Mouse (Mus musculus) hindbrain, embryonic 13.5 days (tissue): Measurements from ENCODE around the gene Miga1. TPM values are rescaled to one million over a fixed set of nuclear protein-coding genes. Genes with fewer than 3 reads are reported as not detected.

Source experiments
- ATAC-seq: fragments of 200-750 bp; cut with Nextera tagmentation; 2 replicates; pipeline ENCODE4 v1.8.0; 2017; ENCODE audit warnings: moderate TSS enrichment; ENCODE audit not compliant: low FRiP score
- H3K27ac ChIP-seq: fragments of 300-500 bp; sonication (generic); 2 replicates; pipeline ENCODE4 v1.5.1; 2015; ENCODE audit warnings: inconsistent platforms, mild to moderate bottlenecking, moderate library complexity
- H3K27me3 ChIP-seq: fragments of 300-500 bp; sonication (generic); 2 replicates; pipeline ENCODE4 v1.6.1; 2015; ENCODE audit warnings: mild to moderate bottlenecking, inconsistent platforms
- H3K36me3 ChIP-seq: fragments of 300-500 bp; sonication (generic); 2 replicates; pipeline ENCODE4 v1.6.1; 2015; ENCODE audit warnings: mild to moderate bottlenecking, inconsistent platforms
- H3K4me1 ChIP-seq: fragments of 300-500 bp; sonication (generic); replicated peaks from 2 replicates; pipeline ENCODE4 v1.6.1; 2015; ENCODE audit warnings: inconsistent platforms
- H3K4me2 ChIP-seq: fragments of 300-500 bp; sonication (generic); 2 replicates; pipeline ENCODE4 v1.6.1; 2015; ENCODE audit warnings: inconsistent platforms, mild to moderate bottlenecking, moderate library complexity
- H3K4me3 ChIP-seq: fragments of 300-500 bp; sonication (generic); 2 replicates; pipeline ENCODE4 v1.5.1; 2015; ENCODE audit warnings: mild to moderate bottlenecking, inconsistent platforms
- H3K9ac ChIP-seq: fragments of 300-500 bp; sonication (generic); 2 replicates; pipeline ENCODE4 v1.6.1; 2015; ENCODE audit warnings: mild to moderate bottlenecking, inconsistent platforms
- H3K9me3 ChIP-seq: fragments of 300-500 bp; sonication (generic); 2 replicates; pipeline ENCODE4 v1.6.1; 2016; ENCODE audit warnings: inconsistent platforms
- WGBS: fragments of 180-500 bp; shearing (Covaris S2); methylation state at CpG from one replicate; pipeline ENCODE4 v1.1.7; 2015; 5-methylcytosine and 5-hydroxymethylcytosine counted together
- polyA plus RNA-seq: library from polyadenylated mRNA; unstranded; fragments of >200 nt; fragmentation: Nextera tagmentation; extraction: Ambion mirVana; gene quantifications from 2 replicates; pipeline ENCODE4 v1.2.1, GENCODE M21; 2015

Gene Miga1
- polyA plus RNA-seq, 1 experiment from 2014 or later = 18.9 TPM

DNA sequence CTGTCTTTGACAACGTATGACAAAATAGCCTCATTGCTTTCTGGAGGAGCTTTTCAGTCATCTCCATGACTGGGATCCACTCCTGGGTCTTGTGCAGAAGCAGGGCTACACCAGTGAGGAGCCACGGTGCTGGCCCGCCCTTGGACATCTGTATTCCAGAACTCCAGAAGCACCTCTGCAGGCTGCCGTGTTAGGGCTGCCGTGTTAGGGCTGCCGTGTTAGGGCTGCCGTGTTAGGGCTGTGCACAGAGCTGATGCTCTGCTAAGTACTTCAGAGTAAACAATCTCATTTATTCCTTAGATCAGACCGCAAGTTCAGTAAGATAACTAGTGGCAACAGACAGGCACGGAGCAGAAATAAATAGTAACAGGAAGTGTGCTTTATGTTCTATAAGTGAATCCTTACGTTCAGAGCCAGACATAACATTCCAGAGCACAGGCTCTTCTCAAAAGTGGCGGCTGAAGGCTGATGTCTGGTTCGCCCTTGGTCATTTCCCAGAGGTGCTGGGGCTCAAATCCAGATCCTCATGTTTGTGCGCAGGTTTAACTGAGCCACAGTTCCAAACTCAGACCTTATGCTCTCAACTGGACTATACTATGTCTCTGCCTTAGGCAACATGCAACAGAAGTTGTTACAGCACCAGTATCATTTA, 46.6 kb downstream of the Miga1 start:
- H3K4me3 ChIP-seq = no peak overlapping the region

DNA sequence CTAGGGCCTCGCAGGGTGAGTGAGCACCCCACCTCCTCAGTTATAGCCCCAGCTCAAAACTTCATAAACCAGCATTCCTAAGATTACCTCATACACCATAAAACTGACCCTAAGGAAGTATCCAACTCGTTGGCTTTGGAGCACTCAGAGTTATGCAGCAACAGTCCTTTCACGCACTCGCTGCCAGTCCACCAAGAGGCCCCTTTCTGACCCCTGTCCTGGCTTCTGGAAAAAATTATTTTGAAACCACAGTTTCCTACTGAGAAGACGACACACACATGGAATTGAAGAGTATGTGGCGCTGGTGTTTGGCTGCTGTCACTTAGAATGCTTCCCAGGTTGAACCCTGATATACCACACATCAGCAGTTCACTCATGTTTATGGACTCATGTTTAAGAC, 48.3 kb downstream of the Miga1 start:
- Histone ChIP-seq H3K27ac (no peak overlapping the region), H3K4me1 (no peaks in the 10 kb centered on the region), H3K4me2 (no peak overlapping the region), H3K9me3 (no peaks in the 10 kb centered on the region), H3K36me3 (peaks cover 84% of the 10 kb centered on the region), H3K27me3 (no peaks in the 10 kb centered on the region), H3K4me3 (no peak overlapping the region), H3K9ac (no peak overlapping the region)
- 88% methylated on average over 6 of the region's 6 CpGs for WGBS
- no peak for ATAC-seq

More for the DNA sequence above, 46.6 kb downstream of the Miga1 start:
- WGBS = 86% methylated on average over 13 of the region's 13 CpGs
- H3K4me2 ChIP-seq = no peak overlapping the region
- H3K9ac ChIP-seq = no peak overlapping the region
- no peaks in the 10 kb centered on the region for H3K4me1 ChIP-seq
- H3K27me3 ChIP-seq = no peaks in the 10 kb centered on the region
- H3K36me3 ChIP-seq = peaks cover 76% of the 10 kb centered on the region
- no peaks in the 10 kb centered on the region for H3K9me3 ChIP-seq
- no peak for ATAC-seq
- no peak overlapping the region for H3K27ac ChIP-seq

DNA sequence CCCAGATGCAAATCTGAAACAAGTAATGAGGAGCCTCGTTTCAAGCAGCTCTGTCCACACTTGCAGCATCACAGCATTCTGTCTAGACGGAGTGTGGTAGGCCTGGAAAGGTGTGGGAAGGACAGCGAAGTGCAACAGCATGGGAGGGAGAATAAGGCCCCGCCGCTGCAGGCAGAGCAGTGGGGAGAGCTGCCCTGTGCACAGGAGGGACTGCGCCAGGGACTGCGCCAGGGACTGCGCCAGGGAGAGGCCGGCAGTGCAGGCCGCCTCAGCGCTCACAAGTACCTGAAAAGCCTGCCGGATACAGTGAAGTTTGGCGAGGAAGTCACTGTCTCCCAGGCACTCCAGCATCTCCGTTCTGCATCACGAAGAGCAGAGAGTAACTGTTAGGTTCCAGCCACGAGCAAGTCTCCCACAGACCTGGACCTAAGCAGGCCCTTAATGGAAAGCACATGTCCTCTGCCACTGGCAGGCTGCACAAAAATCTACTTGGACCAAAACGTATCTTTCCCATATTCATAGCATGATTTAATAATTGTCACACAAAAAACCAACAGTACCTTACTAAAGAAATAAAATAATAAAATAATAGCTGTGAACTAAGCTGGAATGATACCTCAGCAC, 49.9 kb downstream of the Miga1 start:
- WGBS = 90% methylated on average over 17 of the region's 17 CpGs
- no peak for ATAC-seq
- Histone ChIP-seq H3K9ac (no peak overlapping the region), H3K4me2 (no peak overlapping the region), H3K27ac (no peak overlapping the region), H3K36me3 (peaks cover 80% of the 10 kb centered on the region), H3K27me3 (no peaks in the 10 kb centered on the region), H3K9me3 (no peaks in the 10 kb centered on the region), H3K4me1 (no peaks in the 10 kb centered on the region), H3K4me3 (no peak overlapping the region)

DNA sequence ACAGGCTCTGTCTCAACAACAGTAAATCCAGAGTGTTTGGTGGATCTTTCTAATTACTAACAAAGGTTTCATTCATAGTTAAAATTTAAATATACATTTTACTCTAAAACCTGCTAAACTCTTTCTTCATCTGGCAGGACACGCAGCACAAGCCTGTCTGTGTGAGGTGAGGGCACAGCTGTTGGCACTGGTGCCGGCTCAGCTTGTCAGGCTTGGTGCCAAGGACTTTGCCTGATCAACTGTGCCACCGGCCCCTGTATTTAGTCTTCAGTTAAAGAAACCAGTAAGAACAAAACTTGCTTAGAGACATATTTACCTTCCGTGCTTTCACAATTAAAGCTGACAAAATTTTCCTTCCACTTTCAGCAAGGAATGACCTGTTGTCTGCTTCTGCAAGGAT, 51.5 kb downstream of the Miga1 start:
- no peak for ATAC-seq
- Histone ChIP-seq H3K9me3 (no peaks in the 10 kb centered on the region), H3K27me3 (no peaks in the 10 kb centered on the region), H3K9ac (no peak overlapping the region), H3K4me1 (no peaks in the 10 kb centered on the region), H3K36me3 (peaks cover 83% of the 10 kb centered on the region), H3K4me3 (no peak overlapping the region), H3K27ac (no peak overlapping the region), H3K4me2 (no peak overlapping the region)
- WGBS = 85% methylated on average over 4 of the region's 4 CpGs

DNA sequence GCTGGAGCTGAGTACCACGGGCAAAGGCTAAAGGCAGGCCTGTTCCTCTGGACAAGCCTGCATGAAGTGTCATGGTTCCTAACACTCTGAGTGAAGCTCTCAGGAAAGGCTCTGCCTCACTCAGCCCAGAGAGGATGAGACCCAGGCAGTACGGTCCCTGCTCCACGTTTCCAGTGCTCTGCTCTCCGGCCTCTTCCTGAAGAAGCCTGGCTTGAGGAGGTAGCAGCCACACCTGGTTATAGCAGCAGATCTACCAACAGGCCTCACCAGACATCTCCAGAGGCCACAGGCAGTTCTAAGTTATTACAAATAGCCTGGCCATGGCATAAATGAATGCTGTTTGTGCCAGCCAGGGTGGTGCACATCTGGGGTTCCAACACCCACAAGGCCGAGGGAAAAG, 51.9 kb downstream of the Miga1 start:
- Histone ChIP-seq H3K4me1 (no peaks in the 10 kb centered on the region), H3K27ac (no peak overlapping the region), H3K4me3 (no peak overlapping the region), H3K4me2 (no peak overlapping the region), H3K27me3 (no peaks in the 10 kb centered on the region), H3K9me3 (no peaks in the 10 kb centered on the region), H3K9ac (0 out of 2 replicates have a peak overlapping the region, but pooled peaks have one; percentile 13), H3K36me3 (peaks cover 83% of the 10 kb centered on the region)
- whole genome bisulfite sequencing = 92% methylated on average over 5 of the region's 5 CpGs
- no peak for ATAC-seq

DNA sequence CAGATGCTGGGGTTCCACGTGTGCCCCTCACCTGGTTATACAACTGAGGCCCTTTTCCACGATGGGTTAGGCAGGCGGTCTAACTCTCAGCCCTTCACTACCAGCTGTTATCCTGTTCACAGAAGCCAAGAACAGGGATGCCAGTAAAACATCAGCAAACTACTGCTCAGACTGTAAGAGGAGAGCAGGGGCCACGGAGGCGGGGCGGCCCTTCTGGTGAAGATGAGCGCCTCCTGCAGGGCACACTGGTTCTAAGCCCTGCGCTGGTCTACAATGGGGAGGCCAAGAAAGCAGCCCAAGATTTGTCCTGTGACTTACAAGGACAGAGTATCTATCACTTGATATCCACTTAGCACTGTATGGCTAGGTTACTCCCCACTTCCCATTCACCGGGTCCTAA, 52.4 kb downstream of the Miga1 start:
- Histone ChIP-seq H3K9ac (no peak overlapping the region), H3K4me2 (no peak overlapping the region), H3K4me3 (no peak overlapping the region), H3K4me1 (no peaks in the 10 kb centered on the region), H3K36me3 (peaks cover 86% of the 10 kb centered on the region), H3K27ac (no peak overlapping the region), H3K27me3 (no peaks in the 10 kb centered on the region), H3K9me3 (no peaks in the 10 kb centered on the region)
- 82% methylated on average over 9 of the region's 9 CpGs for WGBS
- ATAC-seq = no peak

DNA sequence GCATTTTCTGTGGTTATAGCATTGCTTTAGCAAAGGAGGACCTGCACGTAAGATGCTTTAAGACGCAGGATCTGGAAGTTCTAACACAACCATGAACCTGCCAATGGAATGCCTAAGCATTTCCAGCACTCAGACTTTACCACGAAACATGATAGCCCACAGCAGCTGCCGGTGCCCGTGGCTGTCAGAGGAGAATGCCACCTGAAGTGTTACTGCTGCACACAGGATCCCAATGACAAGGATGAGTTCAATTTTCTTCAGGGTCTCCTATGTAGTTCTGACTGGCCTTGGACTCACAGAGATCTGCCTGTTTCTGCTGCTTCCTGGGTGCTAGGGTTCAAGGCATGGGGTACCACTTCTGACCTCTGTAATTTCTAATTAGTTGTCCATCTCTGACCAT, 55.4 kb downstream of the Miga1 start:
- 94% methylated on average over 5 of the region's 5 CpGs for WGBS
- Histone ChIP-seq H3K27me3 (no peaks in the 10 kb centered on the region), H3K4me3 (no peak overlapping the region), H3K27ac (no peak overlapping the region), H3K9me3 (no peaks in the 10 kb centered on the region), H3K9ac (no peak overlapping the region), H3K4me2 (no peak overlapping the region), H3K4me1 (no peaks in the 10 kb centered on the region), H3K36me3 (peaks cover 69% of the 10 kb centered on the region)
- ATAC-seq = no peak

DNA sequence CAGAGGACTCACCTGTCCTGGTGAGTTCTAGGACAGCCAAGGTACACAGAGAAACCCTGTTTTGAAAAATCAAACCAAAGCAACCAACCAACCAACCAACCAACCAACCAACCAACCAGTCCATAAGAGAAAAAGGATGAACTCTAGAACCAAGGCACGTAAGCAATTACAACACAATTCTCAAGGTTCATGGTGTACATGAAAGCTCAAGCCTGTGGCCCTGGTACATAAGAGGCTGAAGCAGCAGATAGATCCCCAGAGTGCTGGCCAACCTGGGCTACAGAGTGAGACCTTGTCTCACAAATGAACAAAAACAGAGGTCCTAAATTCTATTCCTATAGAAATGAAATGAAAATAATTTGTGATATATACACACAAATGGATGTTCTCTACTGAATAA, 55.9 kb downstream of the Miga1 start:
- Histone ChIP-seq H3K4me1 (no peaks in the 10 kb centered on the region), H3K4me2 (no peak overlapping the region), H3K27me3 (no peaks in the 10 kb centered on the region), H3K4me3 (no peak overlapping the region), H3K36me3 (peaks cover 68% of the 10 kb centered on the region), H3K9me3 (no peaks in the 10 kb centered on the region), H3K9ac (no peak overlapping the region), H3K27ac (no peak overlapping the region)
- 100% methylated on average over 1 of the region's 1 CpGs for WGBS
- no peak for ATAC-seq

DNA sequence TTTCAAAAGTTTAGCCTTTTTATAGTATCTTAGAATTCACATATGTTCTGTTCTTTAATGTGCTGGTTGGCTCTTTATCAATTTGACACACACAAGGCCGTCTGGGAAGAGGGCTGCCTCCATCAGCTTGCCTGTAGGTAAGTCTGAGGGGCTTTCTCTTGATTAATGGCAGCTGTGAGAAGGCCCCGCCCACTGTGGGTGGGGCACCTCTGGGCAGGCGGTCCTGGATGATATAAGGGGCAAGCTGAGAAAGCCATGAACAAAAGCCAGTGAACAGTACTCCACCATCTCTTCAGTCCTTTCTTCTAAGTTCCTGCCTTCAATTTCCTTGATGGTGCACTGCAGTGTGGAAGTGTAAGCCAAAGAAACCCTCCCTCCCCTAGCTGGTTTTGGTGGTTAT, 58.1 kb downstream of the Miga1 start:
- no peaks in the 10 kb centered on the region for H3K27me3 ChIP-seq
- H3K9ac ChIP-seq = no peak overlapping the region
- H3K36me3 ChIP-seq = peaks cover 50% of the 10 kb centered on the region
- H3K9me3 ChIP-seq = no peaks in the 10 kb centered on the region
- H3K4me3 ChIP-seq = no peak overlapping the region
- ATAC-seq = no peak
- H3K27ac ChIP-seq = no peak overlapping the region
- 31% methylated on average over 3 of the region's 3 CpGs for WGBS
- no peaks in the 10 kb centered on the region for H3K4me1 ChIP-seq
- H3K4me2 ChIP-seq = no peak overlapping the region

DNA sequence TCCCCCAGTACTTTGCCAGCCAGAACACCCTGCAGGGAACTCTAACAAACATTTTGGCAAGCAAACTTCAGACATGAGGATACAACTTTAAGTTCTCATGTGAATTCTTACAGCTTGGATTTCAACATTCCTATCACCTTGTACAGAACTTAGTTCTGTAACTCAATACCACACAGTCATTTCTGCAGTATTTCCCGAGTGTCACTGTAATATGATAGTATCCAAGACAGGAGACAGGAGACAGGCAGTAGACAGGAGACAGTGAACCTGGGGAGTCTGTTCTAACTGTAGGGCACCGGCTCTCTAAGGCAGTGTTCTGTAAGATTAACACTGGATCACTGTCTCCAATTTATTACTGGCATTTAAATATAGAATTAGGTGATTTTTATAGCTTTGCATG, 61.8 kb downstream of the Miga1 start:
- Histone ChIP-seq H3K36me3 (peaks cover 33% of the 10 kb centered on the region), H3K9me3 (no peaks in the 10 kb centered on the region), H3K27ac (no peak overlapping the region), H3K4me2 (no peak overlapping the region), H3K4me3 (no peak overlapping the region), H3K4me1 (no peaks in the 10 kb centered on the region), H3K27me3 (no peaks in the 10 kb centered on the region), H3K9ac (no peak overlapping the region)
- WGBS = 87% methylated on average over 2 of the region's 2 CpGs
- ATAC-seq = no peak

DNA sequence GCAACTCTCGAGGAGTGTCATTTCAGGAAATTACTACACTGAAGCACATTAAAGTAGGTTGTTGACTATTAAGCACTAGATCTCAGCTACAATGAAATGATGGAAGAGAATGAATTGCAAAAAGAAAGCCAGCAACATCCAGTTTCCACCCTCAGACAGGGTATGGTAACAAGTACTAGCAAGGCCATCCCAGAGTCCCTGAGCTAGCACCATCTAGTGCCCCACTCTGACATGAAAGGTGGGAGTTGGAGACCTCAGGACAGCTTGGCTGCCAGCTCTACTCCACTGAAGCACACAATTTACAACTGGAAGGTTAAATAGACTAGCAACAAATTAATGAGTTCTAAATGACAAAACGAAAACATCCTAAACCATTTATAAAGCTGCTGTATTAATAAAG, 62.3 kb downstream of the Miga1 start:
- Histone ChIP-seq H3K4me3 (no peak overlapping the region), H3K9ac (no peak overlapping the region), H3K36me3 (peaks cover 31% of the 10 kb centered on the region), H3K9me3 (no peaks in the 10 kb centered on the region), H3K27me3 (no peaks in the 10 kb centered on the region), H3K4me1 (no peaks in the 10 kb centered on the region), H3K27ac (no peak overlapping the region), H3K4me2 (no peak overlapping the region)
- WGBS = 89% methylated on average over 2 of the region's 2 CpGs
- ATAC-seq = no peak

DNA sequence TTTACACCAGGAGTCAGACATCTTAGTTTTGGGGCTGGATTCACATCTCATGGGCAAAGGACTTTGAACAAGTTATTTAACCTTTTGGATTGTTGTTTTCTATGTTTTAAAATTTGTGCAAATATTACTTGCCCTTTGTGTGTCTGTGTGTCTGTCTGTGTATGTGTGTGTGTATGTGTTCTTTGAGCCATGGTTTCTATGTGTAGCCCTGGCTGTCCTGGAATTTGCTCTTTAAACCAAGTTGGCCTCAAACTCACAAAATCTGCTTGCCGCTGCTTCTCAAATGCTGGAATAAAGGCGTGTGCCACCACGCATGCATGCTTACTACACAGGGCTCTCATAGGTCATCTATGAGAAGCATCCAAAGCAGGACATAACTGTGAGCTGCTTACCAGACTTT, 63.3 kb downstream of the Miga1 start:
- Histone ChIP-seq H3K9me3 (no peaks in the 10 kb centered on the region), H3K27me3 (no peaks in the 10 kb centered on the region), H3K27ac (no peak overlapping the region), H3K9ac (no peak overlapping the region), H3K4me3 (no peak overlapping the region), H3K4me2 (no peak overlapping the region), H3K4me1 (no peaks in the 10 kb centered on the region), H3K36me3 (peaks cover 21% of the 10 kb centered on the region)
- no peak for ATAC-seq
- WGBS = 96% methylated on average over 3 of the region's 3 CpGs

DNA sequence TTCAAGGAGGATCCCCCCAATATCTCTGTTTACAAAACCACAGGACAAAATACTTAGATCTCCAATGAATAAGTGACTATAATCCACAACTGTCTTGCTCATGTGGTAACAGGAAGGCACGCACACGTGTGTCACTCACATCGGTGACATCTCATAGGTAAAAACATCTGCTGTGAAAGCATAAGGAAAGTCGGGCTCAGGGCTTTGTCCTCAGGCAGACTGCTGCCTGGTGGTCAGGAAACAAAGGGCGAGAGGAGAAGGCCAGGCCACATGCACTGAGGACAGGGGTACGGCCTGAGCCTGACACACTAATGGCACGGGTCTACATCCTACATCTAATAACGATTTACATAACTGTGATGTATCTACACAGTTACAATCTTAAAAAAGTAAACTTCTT, 65.2 kb downstream of the Miga1 start:
- no peak for ATAC-seq
- Histone ChIP-seq H3K27ac (no peak overlapping the region), H3K4me1 (no peaks in the 10 kb centered on the region), H3K9me3 (no peaks in the 10 kb centered on the region), H3K4me3 (no peak overlapping the region), H3K27me3 (no peaks in the 10 kb centered on the region), H3K9ac (no peak overlapping the region), H3K36me3 (peaks cover 17% of the 10 kb centered on the region), H3K4me2 (no peak overlapping the region)
- 75% methylated on average over 8 of the region's 8 CpGs for WGBS
